Comparison of ENCODE assay signal across 13 mouse cellular contexts in genomic region chr17:5807847-5808386, GRCm38 (mm10). TPM values are rescaled to one million over a fixed set of nuclear protein-coding genes. Genes with fewer than 3 reads are reported as not detected.
DNase-seq lines count a peak whose midpoint lies in the region; ATAC-seq and TF ChIP-seq lines count a peak whose summit lies in the region.
"Had no signal": no experiment of that assay in that cellular context is flagged by ENCODE, and none has a peak within 500 bp of the region (broad histone marks: within the 10 kb centered on the region; RNA-seq: fewer than 3 reads in every experiment).

No protein-coding gene starts in this region.

- TF ChIP-seq CTCF in heart, adult 2 months (IDR thresholded peaks at IDR 0.05): no peak
- TF ChIP-seq CTCF in lung, embryonic 14.5 days (IDR thresholded peaks at IDR 0.05; ENCODE audit: low read depth): no peak

- H3K36me3 ChIP-seq in heart, adult 2 months (ENCODE audit: control insufficient read depth, insufficient read depth, low read length): no peaks in the 10 kb centered on the region
- no peaks in the 10 kb centered on the region for H3K36me3 ChIP-seq in heart, embryonic 12.5 days
- no peaks in the 10 kb centered on the region for H3K36me3 ChIP-seq in lung, embryonic 14.5 days (ENCODE audit: insufficient read depth)
- no peaks in the 10 kb centered on the region for H3K36me3 ChIP-seq in stomach, embryonic 15.5 days
- no peaks in the 10 kb centered on the region for H3K36me3 ChIP-seq in forebrain, embryonic 10.5 days (replicated peaks)
- H3K36me3 ChIP-seq: liver, embryonic 15.5 days had no signal

- H3K4me2 ChIP-seq in heart, embryonic 12.5 days: no peak overlapping the region
- no peak overlapping the region for H3K4me2 ChIP-seq in lung, embryonic 14.5 days
- no peak overlapping the region for H3K4me2 ChIP-seq in stomach, embryonic 15.5 days
- H3K4me2 ChIP-seq: liver, embryonic 15.5 days had no signal

- TF ChIP-seq POLR2A in heart, adult 2 months (IDR thresholded peaks at IDR 0.05; ENCODE audit: insufficient read depth, low read depth, low read length): no peak

- intact Hi-C loops in heart, adult 2 months (cut with DNase I): no loop called here

- no peaks in the 10 kb centered on the region; the same call in 1 of the 2 replicates for H3K79me2 ChIP-seq in heart, adult 2 months (replicated peaks; ENCODE audit: control insufficient read depth, insufficient read depth, low read length)

- no peak overlapping the region for H3K9ac ChIP-seq in heart, adult 2 months (ENCODE audit: low read depth, low read length)
- H3K9ac ChIP-seq in heart, embryonic 12.5 days: no peak overlapping the region
- no peak overlapping the region for H3K9ac ChIP-seq in lung, embryonic 14.5 days
- no peak overlapping the region for H3K9ac ChIP-seq in stomach, embryonic 15.5 days
- H3K9ac ChIP-seq: liver, embryonic 15.5 days had no signal

- WGBS in heart, adult 2 months: 46% methylated on average over 3 of the region's 3 CpGs
- WGBS in heart, embryonic 12.5 days: 56% methylated on average over 3 of the region's 3 CpGs
- 46% methylated on average over 3 of the region's 3 CpGs for WGBS in lung, embryonic 14.5 days
- WGBS in stomach, embryonic 15.5 days: 53% methylated on average over 3 of the region's 3 CpGs
- WGBS in forebrain, embryonic 10.5 days: 81% methylated on average over 3 of the region's 3 CpGs

- H3K4me1 ChIP-seq in heart, adult 2 months (ENCODE audit: control insufficient read depth, insufficient read depth, low read length): peaks cover 13% of the 10 kb centered on the region
- H3K4me1 ChIP-seq in heart, embryonic 12.5 days (replicated peaks): 0 out of 2 replicates have a peak, but pooled peaks cover 5% of the 10 kb centered on the region
- peaks cover 2% of the 10 kb centered on the region; the same call in 1 of the 2 replicates for H3K4me1 ChIP-seq in lung, embryonic 14.5 days (ENCODE audit: insufficient read depth)
- H3K4me1 ChIP-seq in stomach, embryonic 15.5 days: peaks cover 8% of the 10 kb centered on the region; the same call in 1 of the 2 replicates
- no peaks in the 10 kb centered on the region for H3K4me1 ChIP-seq in forebrain, embryonic 10.5 days

- peak overlapping the region; percentile 36; the same call in 1 of the 2 replicates for H3K27ac ChIP-seq in heart, adult 2 months
- H3K27ac ChIP-seq in heart, embryonic 12.5 days (ENCODE audit: poor library complexity, severe bottlenecking): no peak overlapping the region
- peak overlapping the region; percentile 49; the same call in 1 of the 2 replicates for H3K27ac ChIP-seq in lung, embryonic 14.5 days (ENCODE audit: low read depth)
- H3K27ac ChIP-seq in stomach, embryonic 15.5 days: peak overlapping the region; percentile 31; the same call in 1 of the 2 replicates
- H3K27ac ChIP-seq in forebrain, embryonic 10.5 days: no peak overlapping the region
- H3K27ac ChIP-seq: left cerebral cortex, adult 2 months; liver, embryonic 15.5 days had no signal

- DNase-seq in heart, adult 2 months: peak in 1 of 2 experiments; percentile 44
- DNase-seq in lung, embryonic 14.5 days: peak; percentile 40
- no peak for DNase-seq in lung, postnatal 4 days
- DNase-seq in forebrain, embryonic 10.5 days (ENCODE audit: extremely low spot score, low spot score): no peak
- no peak for DNase-seq in frontal cortex, postnatal 14 days (ENCODE audit: low spot score in 2 of 2)
- DNase-seq: adrenal gland, postnatal 10 days; cerebellum, adult 11-12 months had no signal

- no peak for ATAC-seq in heart, embryonic 12.5 days (ENCODE audit: insufficient number of reproducible peaks, low FRiP score)
- no peak for ATAC-seq in lung, embryonic 14.5 days (ENCODE audit: insufficient read depth)
- ATAC-seq in granulocyte monocyte progenitor cell, adult 5-6 weeks (replicated peaks; ENCODE audit: poor library complexity, severe bottlenecking): peak; percentile 64
- ATAC-seq in stomach, embryonic 15.5 days (ENCODE audit: insufficient read depth, low FRiP score, low read depth): no peak
- ATAC-seq: Patski had no signal

- TF ChIP-seq EP300 in heart, adult 2 months (IDR thresholded peaks at IDR 0.05; ENCODE audit: insufficient read depth, low read depth, low read length): no peak

- no peak overlapping the region for H3K4me3 ChIP-seq in heart, adult 2 months
- no peak overlapping the region for H3K4me3 ChIP-seq in heart, embryonic 12.5 days
- H3K4me3 ChIP-seq in lung, embryonic 14.5 days (ENCODE audit: low read depth, low read length): no peak overlapping the region
- no peak overlapping the region for H3K4me3 ChIP-seq in stomach, embryonic 15.5 days (replicated peaks)
- no peak overlapping the region for H3K4me3 ChIP-seq in forebrain, embryonic 10.5 days
- H3K4me3 ChIP-seq: left cerebral cortex, adult 2 months; liver, embryonic 15.5 days had no signal

- H3K27me3 ChIP-seq in heart, adult 2 months (ENCODE audit: control insufficient read depth, insufficient read depth, low read length): no peaks in the 10 kb centered on the region
- H3K27me3 ChIP-seq in heart, embryonic 12.5 days (replicated peaks): no peaks in the 10 kb centered on the region
- H3K27me3 ChIP-seq in lung, embryonic 14.5 days (ENCODE audit: insufficient read depth, low read length): no peaks in the 10 kb centered on the region
- H3K27me3 ChIP-seq in stomach, embryonic 15.5 days (replicated peaks): no peaks in the 10 kb centered on the region
- no peaks in the 10 kb centered on the region for H3K27me3 ChIP-seq in forebrain, embryonic 10.5 days (ENCODE audit: poor library complexity, severe bottlenecking)
- H3K27me3 ChIP-seq: liver, embryonic 15.5 days; Patski had no signal

- H3K9me3 ChIP-seq in heart, embryonic 12.5 days (replicated peaks): 0 out of 2 replicates have a peak, but pooled peaks cover 3% of the 10 kb centered on the region
- H3K9me3 ChIP-seq in lung, embryonic 14.5 days (ENCODE audit: low read depth, low read length): no peaks in the 10 kb centered on the region
- no peaks in the 10 kb centered on the region for H3K9me3 ChIP-seq in stomach, embryonic 15.5 days
- no peaks in the 10 kb centered on the region; the same call in 1 of the 2 replicates for H3K9me3 ChIP-seq in forebrain, embryonic 10.5 days
- H3K9me3 ChIP-seq: liver, embryonic 15.5 days had no signal

RNA-seq across cellular contexts. Expression of gene Snx9, which starts 33.2 kb away (rescaled TPM):
- total RNA-seq in heart, adult 2 months (2021): 10 to 100 TPM; 30.2 to 31.9 TPM
- polyA plus RNA-seq in heart, adult 2 months (2012; rRNA removed): 16.7 and 27.0 TPM in 2 replicates
- polyA plus RNA-seq in heart, embryonic 12.5 days (2016; fragmentation: Nextera tagmentation; extraction: Ambion mirVana): 28.9 and 29.6 TPM in 2 replicates
- polyA plus RNA-seq in lung, embryonic 14.5 days (2014; fragmentation: Nextera tagmentation; extraction: Ambion mirVana): 37.0 and 38.8 TPM in 2 replicates
- total RNA-seq in granulocyte monocyte progenitor cell, adult 5-6 weeks (2014; fragmentation: Nextera tagmentation): 29.5 and 33.9 TPM in 2 replicates
- 26.9 and 28.8 TPM in 2 replicates for total RNA-seq in granulocyte monocyte progenitor cell, adult 5-6 weeks (2017)
- 37.5 and 42.8 TPM in 2 replicates for polyA plus RNA-seq in stomach, embryonic 15.5 days (2015; fragmentation: Nextera tagmentation; extraction: Ambion mirVana)
- 12.9 and 14.8 TPM in 2 replicates for polyA plus RNA-seq in forebrain, embryonic 10.5 days (2016; fragmentation: Nextera tagmentation; extraction: Ambion mirVana)

Comparison
In these comparisons a context has a peak if more than half of its experiments do, and no peak if none do; other contexts are left out.
1. H3K27ac ChIP-seq: peak in heart, adult 2 months (single experiment), lung, embryonic 14.5 days (single experiment) and stomach, embryonic 15.5 days (single experiment); none in heart, embryonic 12.5 days (single experiment) and forebrain, embryonic 10.5 days (single experiment).